Mouse (Mus musculus): ENCODE measurements around the gene Papln.

DNA sequence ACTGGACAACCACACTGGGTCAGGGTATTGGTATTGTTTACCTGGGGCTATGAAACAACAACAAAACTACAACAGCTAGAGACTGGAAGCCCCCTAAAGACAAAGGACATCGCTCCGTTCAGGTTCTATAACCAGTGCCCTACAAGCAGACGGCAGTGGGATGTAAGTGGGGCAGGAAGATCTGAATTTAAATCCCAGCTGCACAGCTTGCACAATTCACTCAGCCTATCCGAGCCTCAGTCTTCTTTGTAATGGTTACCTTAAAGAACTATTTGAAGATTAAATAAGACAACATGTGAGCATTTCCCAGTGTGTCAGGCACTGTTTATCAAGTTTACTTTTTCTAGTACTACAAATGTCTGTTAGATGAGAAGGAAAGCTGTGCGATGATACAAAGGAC is 34.9 kb downstream of the Papln start:
- TF ChIP-seq NRF1 (IDR thresholded peaks at IDR 0.05; ENCODE audit: insufficient read depth, low read depth, low read length, poor library complexity, severe bottlenecking) (no peak), ELF1 (IDR thresholded peaks at IDR 0.05; ENCODE audit: low read depth, low read length) (no peak), UBTF (IDR thresholded peaks at IDR 0.05; ENCODE audit: borderline replicate concordance, insufficient read depth, low read depth, low read length) (no peak), ZNF384 (IDR thresholded peaks at IDR 0.05; ENCODE audit: low read depth, low read length) (no peak), CTCF (IDR thresholded peaks at IDR 0.05 in 2 of 3, conservative IDR thresholded peaks at IDR 0.05 in 1 of 3; ENCODE audit: control insufficient read depth in 1 of 3, insufficient read depth in 1 of 3, low read depth in 2 of 3, low read length in 3 of 3, poor library complexity in 1 of 3, severe bottlenecking in 1 of 3) (no peak)

Measured in MEL (cell line).